Mouse (Mus musculus) MEL (cell line): ENCODE measurements at regions not wholly inside any gene's neighbourhood (a gene's known extent, or its start where the extent isn't known, plus 50 kb on each side); places are given as distances from the start of the nearest gene placed in this dataset.

Source experiments
- DNase-seq: peaks from one replicate; pipeline ENCODE4 v3.0.0; 2011; ENCODE audit warnings: low read depth, low spot score
- H3K27ac ChIP-seq: 2 replicates; pipeline ENCODE4 v1.5.1; 2012; ENCODE audit warnings: low read depth, mild to moderate bottlenecking, control low read depth, low read length, moderate library complexity; ENCODE audit not compliant: control insufficient read depth
- H3K27me3 ChIP-seq, 2 experiments: fragments of 150-350 bp in 1 of 2; sonication (generic) in 1 of 2; 2 replicates each; pipeline ENCODE4 v1.6.1; 2012; ENCODE audit warnings: low read length in 2 of 2, mild to moderate bottlenecking in 2 of 2, improper control_type of control experiment in 1 of 2, moderate library complexity in 1 of 2; ENCODE audit not compliant: insufficient read depth in 2 of 2, control insufficient read depth in 1 of 2
- H3K36me3 ChIP-seq, 2 experiments: 2 replicates each; pipeline ENCODE4 v1.6.1; 2012 to 2014; ENCODE audit warnings: low read length in 2 of 2, improper control_type of control experiment in 1 of 2, inconsistent platforms in 1 of 2, mild to moderate bottlenecking in 1 of 2; ENCODE audit not compliant: insufficient read depth in 2 of 2, control insufficient read depth in 1 of 2
- H3K4me1 ChIP-seq, 2 experiments: fragments of 150-350 bp in 1 of 2; sonication (generic) in 1 of 2; 2 replicates each; pipeline ENCODE4 v1.6.1; 2012; ENCODE audit warnings: low read length in 2 of 2, improper control_type of control experiment in 1 of 2, mild to moderate bottlenecking in 1 of 2; ENCODE audit not compliant: insufficient read depth in 2 of 2, control insufficient read depth in 1 of 2
- H3K4me3 ChIP-seq, 2 experiments: fragments of 150-350 bp in 1 of 2; sonication (generic) in 1 of 2; 2 replicates each; pipeline ENCODE4 v1.5.1; 2012; ENCODE audit warnings: low read depth in 2 of 2, low read length in 2 of 2, mild to moderate bottlenecking in 2 of 2, moderate library complexity in 2 of 2, control low read depth in 1 of 2, improper control_type of control experiment in 1 of 2; ENCODE audit not compliant: control insufficient read depth in 1 of 2, insufficient read depth in 1 of 2
- H3K79me2 ChIP-seq: 2 replicates; pipeline ENCODE4 v1.6.1; 2012; ENCODE audit warnings: mild to moderate bottlenecking, low read length, moderate library complexity; ENCODE audit not compliant: control insufficient read depth, poor library complexity, insufficient read depth
- H3K9ac ChIP-seq: 2 replicates; pipeline ENCODE4 v1.6.1; 2012; ENCODE audit warnings: low read depth, mild to moderate bottlenecking, control low read depth, low read length, moderate library complexity; ENCODE audit not compliant: control insufficient read depth, poor library complexity, severe bottlenecking
- H3K9me3 ChIP-seq: fragments of 150-350 bp; sonication (generic); replicated peaks from 2 replicates; pipeline ENCODE4 v1.6.1; 2012; ENCODE audit warnings: mild to moderate bottlenecking, low read length, improper control_type of control experiment, moderate library complexity; ENCODE audit not compliant: insufficient read depth
- BHLHE40 ChIP-seq: IDR thresholded peaks from 2 replicates; pipeline ENCODE4 v1.6.1; 2012; ENCODE audit warnings: low read depth, mild to moderate bottlenecking, inconsistent platforms, low read length, improper control_type of control experiment, borderline replicate concordance
- CHD2 ChIP-seq: IDR thresholded peaks from 2 replicates; pipeline ENCODE4 v1.6.1; 2011; ENCODE audit warnings: low read length, improper control_type of control experiment
- CTCF ChIP-seq, 3 experiments: IDR thresholded peaks in 2 of 3; conservative IDR thresholded peaks in 1 of 3; 2 replicates each; pipeline ENCODE4 v1.5.1; 2011 to 2012; ENCODE audit warnings: low read length in 3 of 3, low read depth in 2 of 3, mild to moderate bottlenecking in 2 of 3, improper control_type of control experiment in 1 of 3, inconsistent platforms in 1 of 3, mixed read lengths in 1 of 3, moderate library complexity in 1 of 3; ENCODE audit not compliant: control insufficient read depth in 1 of 3, insufficient read depth in 1 of 3, poor library complexity in 1 of 3, severe bottlenecking in 1 of 3
- ELF1 ChIP-seq: IDR thresholded peaks from 2 replicates; pipeline ENCODE4 v1.6.1; 2014; ENCODE audit warnings: low read depth, mild to moderate bottlenecking, inconsistent platforms, low read length, improper control_type of control experiment, moderate library complexity
- GABPA ChIP-seq: IDR thresholded peaks from 2 replicates; pipeline ENCODE4 v1.6.1; 2012; ENCODE audit warnings: low read depth, mild to moderate bottlenecking, inconsistent platforms, low read length, improper control_type of control experiment, moderate library complexity
- MAFK ChIP-seq: IDR thresholded peaks from 2 replicates; pipeline ENCODE4 v1.6.1; 2011; ENCODE audit warnings: low read depth, mild to moderate bottlenecking, low read length, improper control_type of control experiment, borderline replicate concordance
- MAZ ChIP-seq: IDR thresholded peaks from 2 replicates; pipeline ENCODE4 v1.6.1; 2012; ENCODE audit warnings: low read depth, mild to moderate bottlenecking, inconsistent platforms, low read length, improper control_type of control experiment
- MYB ChIP-seq: IDR thresholded peaks from 2 replicates; pipeline ENCODE4 v1.6.1; 2011; ENCODE audit warnings: mild to moderate bottlenecking, low read depth, low read length, improper control_type of control experiment
- NRF1 ChIP-seq: IDR thresholded peaks from 2 replicates; pipeline ENCODE4 v1.6.1; 2014; ENCODE audit warnings: low read depth, mild to moderate bottlenecking, inconsistent platforms, low read length, improper control_type of control experiment, moderate library complexity; ENCODE audit not compliant: poor library complexity, insufficient read depth, severe bottlenecking
- POLR2AphosphoS2 ChIP-seq: IDR thresholded peaks from 2 replicates; pipeline ENCODE4 v1.6.1; 2011; ENCODE audit warnings: low read length, improper control_type of control experiment
- POLR2AphosphoS5 ChIP-seq: IDR thresholded peaks from 2 replicates; pipeline ENCODE4 v1.6.1; 2012; ENCODE audit warnings: low read depth, borderline replicate concordance, mild to moderate bottlenecking, inconsistent platforms, low read length, moderate library complexity, mixed read lengths
- RAD21 ChIP-seq: IDR thresholded peaks from 2 replicates; pipeline ENCODE4 v1.6.1; 2011; ENCODE audit warnings: mild to moderate bottlenecking, low read depth, low read length, improper control_type of control experiment
- RCOR1 ChIP-seq: IDR thresholded peaks from 2 replicates; pipeline ENCODE4 v1.6.1; 2012; ENCODE audit warnings: low read depth, mild to moderate bottlenecking, inconsistent platforms, low read length, improper control_type of control experiment
- SMC3 ChIP-seq: IDR thresholded peaks from 2 replicates; pipeline ENCODE4 v1.6.1; 2011; ENCODE audit warnings: low read depth, low read length, improper control_type of control experiment
- TBP ChIP-seq: IDR thresholded peaks from 2 replicates; pipeline ENCODE4 v1.8.0; 2011; ENCODE audit warnings: low read depth, low read length, improper control_type of control experiment
- TCF12 ChIP-seq: IDR thresholded peaks from 2 replicates; pipeline ENCODE4 v1.6.1; 2014; ENCODE audit warnings: low read depth, mild to moderate bottlenecking, inconsistent platforms, low read length, improper control_type of control experiment, moderate library complexity
- UBTF ChIP-seq: IDR thresholded peaks from 2 replicates; pipeline ENCODE4 v1.6.1; 2012; ENCODE audit warnings: low read depth, mild to moderate bottlenecking, inconsistent platforms, low read length, improper control_type of control experiment, moderate library complexity, borderline replicate concordance; ENCODE audit not compliant: insufficient read depth
- USF1 ChIP-seq: IDR thresholded peaks from 2 replicates; pipeline ENCODE4 v1.6.1; 2014; ENCODE audit warnings: low read depth, mild to moderate bottlenecking, inconsistent platforms, low read length, improper control_type of control experiment, moderate library complexity
- ZKSCAN1 ChIP-seq: IDR thresholded peaks from 2 replicates; pipeline ENCODE4 v1.6.1; 2012; ENCODE audit warnings: low read depth, mild to moderate bottlenecking, inconsistent platforms, low read length, improper control_type of control experiment, moderate library complexity
- ZMIZ1 ChIP-seq: IDR thresholded peaks from 2 replicates; pipeline ENCODE4 v1.6.1; 2012; ENCODE audit warnings: low read depth, mild to moderate bottlenecking, inconsistent platforms, low read length, improper control_type of control experiment, moderate library complexity
- ZNF384 ChIP-seq: IDR thresholded peaks from 2 replicates; pipeline ENCODE4 v1.6.1; 2012; ENCODE audit warnings: low read depth, mild to moderate bottlenecking, inconsistent platforms, low read length, improper control_type of control experiment

DNA sequence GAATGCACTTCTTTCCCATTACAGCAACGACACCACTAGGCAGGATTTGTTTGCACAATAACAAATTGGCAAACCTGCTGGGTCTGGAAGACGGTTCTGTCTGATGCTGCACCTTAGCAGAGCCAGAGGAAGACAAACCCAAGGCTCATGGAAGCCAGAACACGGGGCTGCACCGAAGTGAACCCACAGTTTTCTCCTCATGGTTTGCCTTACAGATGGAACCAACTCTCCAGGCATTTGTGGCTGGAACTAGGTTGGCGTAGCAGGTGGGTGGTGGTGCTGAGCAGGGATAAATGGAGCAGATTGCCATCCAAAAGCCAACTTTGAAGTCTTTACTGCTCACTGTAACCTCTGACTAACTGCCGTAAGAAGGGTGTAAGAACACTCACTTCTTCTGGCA lies 408.4 kb upstream of the Gm6657 start:
- Histone ChIP-seq H3K27me3 (no peaks in the 10 kb centered on the region; a peak in 1 of 4 replicates), H3K9ac (no peak overlapping the region), H3K36me3 (no peaks in the 10 kb centered on the region), H3K9me3 (no peaks in the 10 kb centered on the region), H3K27ac (no peak overlapping the region), H3K4me1 (no peaks in the 10 kb centered on the region), H3K4me3 (no peak overlapping the region), H3K79me2 (no peaks in the 10 kb centered on the region)
- DNase-seq, result no peak
- TF ChIP-seq POLR2AphosphoS2 (no peak), POLR2AphosphoS5 (no peak), ELF1 (no peak), MYB (no peak), SMC3 (no peak), CHD2 (no peak), ZNF384 (no peak), TCF12 (no peak), UBTF (no peak), ZKSCAN1 (no peak), GABPA (no peak), USF1 (no peak), BHLHE40 (no peak), ZMIZ1 (no peak), RCOR1 (no peak), TBP (no peak)

DNA sequence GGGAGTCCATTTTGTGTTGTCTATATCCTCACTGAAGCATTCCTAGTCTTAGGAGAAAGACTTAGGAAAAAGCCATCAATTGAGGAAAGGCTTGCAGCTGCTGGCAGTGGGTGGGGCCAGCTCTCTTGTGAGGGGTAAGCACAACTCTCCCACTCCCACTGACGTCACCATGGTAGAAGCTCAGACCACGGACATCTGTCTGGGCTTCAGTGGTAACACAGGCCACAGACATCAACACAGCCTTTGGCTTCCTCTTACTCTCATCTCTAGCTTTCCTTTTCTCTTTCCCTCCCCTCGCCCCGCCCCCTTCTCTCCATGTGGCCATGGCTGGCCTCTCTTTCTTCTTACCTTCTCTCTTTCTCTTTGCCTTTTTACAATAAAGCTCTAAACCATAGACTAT lies 407.4 kb upstream of the Gm6657 start:
- H3K27ac ChIP-seq, result no peak overlapping the region
- H3K79me2 ChIP-seq, result no peaks in the 10 kb centered on the region
- H3K4me1 ChIP-seq, result no peaks in the 10 kb centered on the region
- H3K4me3 ChIP-seq, result no peak overlapping the region
- H3K9me3 ChIP-seq, result no peaks in the 10 kb centered on the region
- H3K27me3 ChIP-seq, result no peaks in the 10 kb centered on the region; a peak in 1 of 4 replicates
- H3K36me3 ChIP-seq, result no peaks in the 10 kb centered on the region
- H3K9ac ChIP-seq, result no peak overlapping the region
- TF ChIP-seq ELF1, result no peak
- TF ChIP-seq MAZ, result no peak
- TF ChIP-seq ZKSCAN1, result no peak
- TF ChIP-seq TCF12, result no peak
- no peak for TF ChIP-seq ZMIZ1
- no peak for TF ChIP-seq SMC3
- no peak for TF ChIP-seq MAFK
- no peak for TF ChIP-seq CTCF (IDR thresholded peaks at IDR 0.05 in 2 of 3, conservative IDR thresholded peaks at IDR 0.05 in 1 of 3; ENCODE audit: control insufficient read depth in 1 of 3, insufficient read depth in 1 of 3, low read depth in 2 of 3, low read length in 3 of 3, poor library complexity in 1 of 3, severe bottlenecking in 1 of 3)
- no peak for TF ChIP-seq POLR2AphosphoS2
- no peak for TF ChIP-seq NRF1
- no peak for TF ChIP-seq RAD21
- no peak for DNase-seq
